Mouse (Mus musculus): ENCODE measurements at regions not wholly inside any gene's neighbourhood (a gene's known extent, or its start where the extent isn't known, plus 50 kb on each side); places are given as distances from the start of the nearest gene placed in this dataset.

DNA sequence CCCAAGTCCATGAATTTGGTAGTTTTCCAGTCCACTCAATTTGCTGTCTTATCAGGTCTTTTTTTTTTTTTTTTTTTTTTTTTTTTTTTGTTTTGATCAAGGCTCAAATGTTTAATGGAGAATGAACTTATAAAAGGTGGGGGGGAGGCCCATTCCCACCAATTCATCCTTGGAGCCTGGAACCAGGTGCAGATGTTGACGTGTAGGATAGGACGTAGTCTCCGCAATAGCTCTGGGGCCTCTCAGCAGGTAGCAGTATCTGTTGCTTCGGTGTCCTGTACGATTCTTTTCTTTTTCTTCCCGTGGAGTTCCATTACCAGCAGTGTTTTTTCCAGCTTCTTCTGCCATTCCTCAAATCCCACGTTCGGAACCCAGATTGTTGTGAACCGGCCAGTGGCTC is 1296.3 kb upstream of the Ppp6c start:
- peak; percentile 87 for DNase-seq (ENCODE audit: low read depth, low spot score)

DNA sequence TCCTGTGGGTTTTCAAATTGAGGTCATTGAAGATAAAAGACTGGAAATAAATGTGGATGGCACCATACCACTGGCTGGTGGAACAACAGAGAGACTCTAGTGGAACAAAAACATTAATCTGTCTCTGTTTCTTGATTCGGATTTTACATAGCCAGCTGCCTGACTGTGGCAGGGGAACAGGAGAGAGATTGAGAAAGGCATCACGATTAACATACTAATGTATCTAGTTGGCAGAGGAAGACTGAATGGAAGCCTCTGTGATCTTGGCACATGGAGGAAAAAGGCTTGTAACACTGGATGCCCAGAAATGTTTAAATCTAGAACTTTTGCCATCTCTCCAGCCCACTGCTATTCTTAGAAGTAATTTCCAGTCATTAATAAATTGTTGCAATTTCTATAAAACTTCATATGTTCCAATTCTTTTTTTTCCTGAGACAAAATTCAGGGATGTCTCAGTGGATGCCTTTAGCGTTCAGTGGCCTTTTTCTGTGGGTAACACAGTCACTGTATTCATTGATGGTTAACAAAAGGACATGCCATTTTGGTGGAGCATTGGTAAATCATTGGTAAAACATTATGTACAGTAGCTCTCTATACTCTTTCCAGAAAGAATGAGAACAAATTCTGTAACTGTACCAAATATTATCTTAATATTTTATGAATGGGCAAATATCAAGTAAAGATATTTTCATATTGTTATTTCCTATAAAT is 1284.5 kb upstream of the Ppp6c start:
- no peak for DNase-seq (ENCODE audit: low read depth, low spot score)

DNA sequence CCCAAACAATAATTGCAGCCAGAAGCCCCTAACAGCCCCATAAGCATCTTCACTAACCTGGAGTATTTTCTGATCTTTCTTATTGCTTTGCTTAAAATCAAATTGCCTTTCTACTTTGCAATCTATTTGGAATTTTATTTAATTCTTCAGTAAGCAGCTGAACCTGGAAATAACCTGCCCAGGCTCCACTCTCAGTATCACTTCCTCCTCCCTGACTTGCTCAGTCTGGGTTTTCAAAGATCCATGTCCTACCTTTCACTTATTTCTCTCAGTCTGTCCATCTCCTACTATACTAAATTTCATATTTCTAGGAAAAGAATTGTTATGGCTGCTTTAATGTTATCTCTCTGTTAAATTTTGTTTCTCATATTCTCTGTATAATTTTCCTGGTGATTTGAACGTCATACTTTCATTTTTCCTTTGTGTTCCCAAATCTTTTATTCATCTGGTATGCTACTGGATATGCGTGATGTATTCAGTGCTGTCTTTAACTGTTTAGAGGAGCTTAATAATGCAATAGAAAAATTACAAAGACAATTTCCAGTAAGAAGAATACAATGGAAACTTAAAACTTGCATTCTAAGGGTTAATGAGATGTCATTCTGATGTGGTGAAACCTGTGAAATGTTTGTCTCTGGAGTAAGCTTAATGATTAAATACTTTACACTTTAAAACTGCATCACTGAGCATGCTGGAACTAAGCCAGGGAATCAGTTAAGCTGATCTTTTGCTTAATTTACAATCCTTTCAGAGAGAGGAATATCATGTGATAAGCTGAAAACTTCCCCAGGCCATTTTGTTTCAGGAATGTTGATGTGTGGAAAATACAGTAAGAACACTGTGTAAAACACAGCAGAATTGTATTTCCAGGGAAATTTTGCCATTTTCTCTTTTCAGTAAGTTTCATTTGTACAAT is 1252.8 kb upstream of the Ppp6c start:
- no peak for DNase-seq (ENCODE audit: low read depth, low spot score)

DNA sequence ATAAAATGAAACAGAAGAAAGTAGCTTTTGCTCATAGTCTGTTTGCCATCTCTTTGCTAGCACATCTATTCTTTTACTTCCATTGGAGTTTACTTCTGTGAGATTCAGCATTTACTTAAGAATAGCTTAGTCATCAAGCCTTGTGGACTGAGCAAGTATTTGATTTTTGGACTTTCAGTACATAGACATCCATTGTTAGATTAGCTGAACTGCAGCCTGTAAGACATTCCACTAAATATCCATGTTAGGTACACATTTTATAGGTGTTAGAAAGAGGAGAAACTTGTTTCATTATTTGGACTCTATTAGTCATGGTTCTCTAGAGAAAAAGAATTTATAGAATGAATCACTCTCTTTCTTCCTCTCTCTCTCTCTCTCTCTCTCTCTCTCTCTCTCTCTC is 1251.2 kb upstream of the Ppp6c start:
- DNase-seq (ENCODE audit: low read depth, low spot score), result no peak

DNA sequence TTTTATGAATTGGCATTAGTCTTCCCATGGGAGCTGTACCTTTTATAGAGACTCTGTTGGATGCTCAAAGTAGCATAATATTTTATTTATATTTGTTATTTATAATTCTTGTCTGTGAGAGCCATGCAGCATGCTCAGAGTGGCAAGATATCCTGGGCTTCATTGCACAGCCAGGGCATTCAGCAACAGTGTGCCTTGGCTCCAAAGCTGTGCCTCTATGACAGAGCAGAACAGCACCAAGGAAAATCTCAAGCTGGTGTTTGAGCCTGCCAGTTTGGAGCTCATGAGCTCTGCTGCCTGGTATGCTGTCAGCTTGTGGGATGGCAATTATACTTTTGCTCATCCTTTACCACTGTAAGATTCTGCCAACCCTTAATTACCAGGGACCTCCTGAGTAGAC is 1230.1 kb upstream of the Ppp6c start:
- no peak for DNase-seq (ENCODE audit: low read depth, low spot score)

DNA sequence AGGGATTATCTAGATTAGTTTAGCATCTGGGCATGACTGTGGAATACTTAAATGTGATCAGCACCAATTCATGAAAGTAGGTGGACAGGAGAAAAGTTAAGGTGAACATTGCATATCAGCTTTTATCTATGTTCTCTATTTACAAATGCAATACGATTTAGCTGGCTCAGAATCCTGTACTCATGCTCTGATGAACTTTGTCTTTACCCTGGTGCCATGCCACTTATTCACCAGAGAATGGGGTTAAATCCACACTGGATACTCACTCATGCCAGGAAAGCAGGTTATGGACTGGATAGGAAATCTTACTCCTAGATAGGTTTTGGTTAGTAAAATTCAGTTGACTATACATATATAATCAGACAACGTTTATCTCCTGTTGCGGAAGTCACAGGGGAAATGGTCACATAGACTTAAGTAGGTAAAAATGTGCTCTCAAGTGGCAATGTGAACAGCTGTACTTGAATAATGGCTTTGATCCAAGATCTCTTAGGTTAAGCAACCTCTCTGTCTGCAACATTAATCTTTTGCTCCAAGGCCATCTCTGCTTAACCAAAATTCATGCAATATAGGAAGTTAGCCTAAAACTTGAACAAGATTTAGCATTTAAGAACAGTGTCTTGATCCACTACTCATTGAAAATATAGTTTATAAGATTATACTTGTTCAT is 1206.7 kb upstream of the Ppp6c start:
- DNase-seq (ENCODE audit: low read depth, low spot score), result no peak

DNA sequence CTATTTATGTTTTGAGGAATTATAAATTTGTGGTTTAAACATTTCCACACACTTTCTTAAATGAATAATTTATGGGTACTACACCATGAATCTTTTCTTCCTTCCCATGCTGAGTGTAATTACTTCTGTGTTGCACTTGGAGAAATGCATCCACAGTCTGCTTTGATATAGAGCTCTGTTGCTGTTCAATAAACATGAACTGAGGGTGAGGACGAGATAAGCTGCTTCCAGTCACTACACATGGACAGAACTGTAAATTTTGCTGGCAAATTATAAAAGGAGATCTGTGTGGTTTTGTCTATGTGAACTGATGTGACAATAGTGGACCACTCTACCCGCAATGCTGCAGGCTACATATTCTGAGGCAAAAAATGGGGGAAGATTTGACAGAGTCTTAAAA is 1205.1 kb upstream of the Ppp6c start:
- DNase-seq (ENCODE audit: low read depth, low spot score), result no peak

DNA sequence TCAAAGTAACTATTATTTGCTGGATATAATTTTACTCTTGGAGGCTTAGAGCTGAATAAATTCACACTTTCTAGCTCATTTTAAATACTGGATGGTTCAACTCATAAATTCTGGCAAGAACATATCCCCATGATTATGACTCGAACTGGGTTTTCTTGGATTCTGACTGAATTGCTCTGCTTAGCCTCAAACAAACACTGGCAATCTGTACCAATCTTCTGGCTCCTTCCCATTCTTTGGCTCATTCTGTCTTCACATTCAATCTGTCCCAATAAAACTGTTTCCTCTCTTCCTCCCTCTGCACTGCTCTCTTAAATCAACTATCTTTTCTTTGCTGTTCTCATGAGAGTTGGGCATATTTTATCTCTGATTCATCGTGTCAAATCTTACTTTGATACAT is 1176.2 kb upstream of the Ppp6c start:
- DNase-seq (ENCODE audit: low read depth, low spot score), result no peak

Data from ES-CJ7 (cell line).